In genomic region chr8:87496511-87496910, GRCm38 (mm10) we compare ENCODE assay signal across 21 mouse cellular contexts. TPM values are rescaled to one million over a fixed set of nuclear protein-coding genes. Genes with fewer than 3 reads are reported as not detected.
"Had no signal": no experiment of that assay in that cellular context is flagged by ENCODE, and none has a peak within 500 bp of the region (broad histone marks: within the 10 kb centered on the region; RNA-seq: fewer than 3 reads in every experiment).

No protein-coding gene starts in this region.

- H3K4me1 ChIP-seq: limb, embryonic 15.5 days; liver, embryonic 15.5 days had no signal

- H3K4me2 ChIP-seq: limb, embryonic 12.5 days; limb, embryonic 15.5 days; liver, embryonic 11.5 days; liver, embryonic 15.5 days; lung, embryonic 15.5 days; midbrain, embryonic 11.5 days; neural tube, embryonic 13.5 days had no signal

- H3K36me3 ChIP-seq: limb, embryonic 12.5 days; limb, embryonic 15.5 days; liver, embryonic 15.5 days; lung, embryonic 15.5 days; neural tube, embryonic 13.5 days had no signal

- H3K27ac ChIP-seq: kidney, postnatal 0 days; left cerebral cortex, adult 2 months; limb, embryonic 12.5 days; limb, embryonic 15.5 days; liver, embryonic 15.5 days; lung, embryonic 15.5 days; neural tube, embryonic 13.5 days had no signal

- H3K27me3 ChIP-seq: limb, embryonic 15.5 days; liver, embryonic 15.5 days; lung, embryonic 15.5 days; neural tube, embryonic 13.5 days had no signal

- H3K4me3 ChIP-seq: left cerebral cortex, adult 2 months; limb, embryonic 12.5 days; limb, embryonic 15.5 days; liver, embryonic 15.5 days; lung, embryonic 15.5 days; neural tube, embryonic 13.5 days had no signal

- DNase-seq: kidney, adult 2 months; kidney, postnatal 25 days; layer of hippocampus, postnatal 36 days; lung, adult 18-20 months; lung, postnatal 10 days; lung, postnatal 36 days; midbrain, embryonic 14.5 days; retina, postnatal 1 day; thymus, postnatal 25 days had no signal

- H3K9ac ChIP-seq: limb, embryonic 12.5 days; limb, embryonic 15.5 days; liver, embryonic 15.5 days; lung, embryonic 15.5 days; neural tube, embryonic 13.5 days had no signal

- H3K9me3 ChIP-seq: limb, embryonic 12.5 days; limb, embryonic 15.5 days; liver, embryonic 15.5 days; lung, embryonic 15.5 days; neural tube, embryonic 13.5 days had no signal

RNA-seq across cellular contexts. Expression of gene Cbln1, which starts 24.1 kb away (rescaled TPM):
- total RNA-seq: megakaryocyte progenitor cell, adult 5-6 weeks; megakaryocyte-erythroid progenitor cell, adult 5-6 weeks; neutrophil, adult 5-6 weeks had no signal
- polyA plus RNA-seq: liver, embryonic 15.5 days; lung, embryonic 15.5 days had no signal
